Mouse (Mus musculus): ENCODE measurements around the gene Gm49388.

DNA sequence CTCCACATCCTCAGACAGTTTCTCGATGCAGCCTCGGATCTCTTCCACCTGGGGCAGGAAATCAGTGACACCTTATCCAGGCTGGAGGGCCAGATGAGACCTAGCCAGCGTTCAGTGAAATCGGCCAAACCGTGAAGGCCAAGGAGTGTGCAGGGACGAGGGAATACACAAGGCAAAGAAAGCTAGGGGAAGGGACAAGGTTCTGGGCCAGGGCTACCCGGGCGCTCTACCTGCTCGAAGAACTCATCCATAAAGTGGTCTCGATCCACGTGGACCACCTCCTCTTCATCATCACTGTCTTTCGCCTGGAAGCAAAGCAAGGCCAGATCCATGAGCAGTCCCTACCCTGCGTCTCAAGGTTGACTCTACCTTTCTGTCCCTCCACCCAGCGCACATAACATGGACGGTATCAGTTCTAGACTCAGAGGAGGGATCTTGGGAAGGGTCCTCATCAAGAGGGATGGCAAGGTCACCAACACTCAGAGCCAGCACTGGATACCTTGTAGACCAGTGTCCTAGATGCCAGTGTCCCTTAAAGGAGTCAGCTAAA lies 29.8 kb downstream of the Gm49388 start:
- TF ChIP-seq GATA1 (IDR thresholded peaks at IDR 0.05; ENCODE audit: low read length) (no peak), TAL1 (IDR thresholded peaks at IDR 0.05; ENCODE audit: low read length) (no peak)

Measured in erythroblast, embryonic 14.5 days (primary cell).